Mouse (Mus musculus) olfactory bulb, adult 2 months (tissue): Measurements from ENCODE around the gene Slc29a4.

ENCODE experiments used
- CTCF ChIP-seq: fragments of 200-500 bp; IDR thresholded peaks from 2 replicates; pipeline ENCODE4 v1.5.1; 2012; ENCODE audit warnings: low read depth, mild to moderate bottlenecking, low read length, moderate library complexity; ENCODE audit not compliant: insufficient read depth
- POLR2A ChIP-seq: fragments of 200-500 bp; IDR thresholded peaks from 2 replicates; pipeline ENCODE4 v1.6.1; 2012; ENCODE audit warnings: mild to moderate bottlenecking, low read depth, low read length, moderate library complexity; ENCODE audit not compliant: insufficient read depth

DNA sequence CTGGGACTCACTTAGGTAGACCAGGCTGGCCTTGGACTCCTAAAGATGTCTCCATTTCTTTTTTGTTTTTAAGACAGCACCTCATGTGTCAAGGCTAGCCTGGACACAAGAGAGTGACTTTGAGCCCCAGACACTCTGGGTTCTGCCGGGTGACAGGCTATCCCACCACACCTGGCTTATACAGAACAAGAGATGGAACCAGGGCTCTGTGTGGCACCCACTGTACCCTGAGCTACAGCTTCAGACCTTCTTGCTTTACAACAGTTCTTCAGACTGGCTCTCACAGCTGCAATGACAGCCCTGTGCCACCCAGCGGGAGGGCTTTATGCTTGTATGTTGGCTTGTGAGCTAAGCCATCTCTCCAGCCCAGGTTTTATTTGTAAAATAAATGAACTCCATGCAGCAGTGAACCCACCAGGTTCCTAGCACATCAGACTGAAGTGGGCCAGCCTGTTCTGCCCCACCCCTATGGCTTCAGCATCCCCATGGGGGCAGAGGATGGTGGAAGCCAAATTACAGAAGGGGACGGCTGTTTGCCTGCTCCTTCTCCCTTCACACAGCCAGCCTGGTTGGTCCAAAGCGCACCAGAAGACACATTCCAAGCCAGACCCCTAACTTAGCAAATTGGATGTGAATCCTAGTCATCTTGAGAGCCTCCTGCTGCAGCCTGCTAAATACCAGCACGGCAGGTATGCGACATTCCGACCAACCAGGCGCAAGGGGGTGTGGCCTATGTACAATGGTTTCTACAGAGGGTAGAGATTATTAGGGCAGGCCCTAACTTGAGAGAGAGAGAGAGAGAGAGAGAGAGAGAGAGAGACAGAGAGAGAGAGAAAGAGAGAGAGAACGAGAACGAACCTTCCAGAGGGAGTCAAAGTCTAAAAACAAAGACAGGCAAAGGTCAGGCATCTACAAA is 76.3 kb downstream of the Slc29a4 start:
- TF ChIP-seq POLR2A (no peak), CTCF (no peak)
